In genomic region chr7:45917926-45918325, GRCm38 (mm10) we compare ENCODE assay signal across 10 mouse cellular contexts. TPM values are rescaled to one million over a fixed set of nuclear protein-coding genes. Genes with fewer than 3 reads are reported as not detected.
A peak's percentile ranks its signal among the peaks of the same experiment; 100 is the strongest.
DNase-seq lines count a peak whose midpoint lies in the region; ATAC-seq and TF ChIP-seq lines count a peak whose summit lies in the region.
"Had no signal": no experiment of that assay in that cellular context is flagged by ENCODE, and none has a peak within 500 bp of the region (broad histone marks: within the 10 kb centered on the region; RNA-seq: fewer than 3 reads in every experiment).

No protein-coding gene starts in this region.

- H3K4me1 ChIP-seq in kidney, embryonic 14.5 days (ENCODE audit: control insufficient read depth, insufficient read depth, low read length), result peaks cover 57% of the 10 kb centered on the region
- H3K4me1 ChIP-seq in embryonic facial prominence, embryonic 11.5 days (ENCODE audit: control insufficient read depth, insufficient read depth, low read length), result peaks cover 9% of the 10 kb centered on the region; the same call in 1 of the 2 replicates
- peaks cover 71% of the 10 kb centered on the region for H3K4me1 ChIP-seq in limb, embryonic 13.5 days

- TF ChIP-seq CTCF in C2C12 (IDR thresholded peaks at IDR 0.05; ENCODE audit: control insufficient read depth, insufficient read depth, insufficient read length), result no peak

- H3K79me3 ChIP-seq in C2C12 (ENCODE audit: low read depth), result peaks cover 14% of the 10 kb centered on the region

- H3K27me3 ChIP-seq in kidney, embryonic 14.5 days (ENCODE audit: control insufficient read depth, insufficient read depth, low read length), result no peaks in the 10 kb centered on the region
- no peaks in the 10 kb centered on the region for H3K27me3 ChIP-seq in C2C12 (ENCODE audit: control insufficient read depth, insufficient read depth, insufficient read length)
- H3K27me3 ChIP-seq in embryonic facial prominence, embryonic 11.5 days (ENCODE audit: control insufficient read depth, insufficient read depth, low read length), result no peaks in the 10 kb centered on the region
- no peaks in the 10 kb centered on the region for H3K27me3 ChIP-seq in limb, embryonic 13.5 days

- DNase-seq in kidney, adult 9 months, result no peak
- DNase-seq in embryonic facial prominence, embryonic 11.5 days (ENCODE audit: low spot score), result no peak
- DNase-seq in spleen, postnatal 36 days (ENCODE audit: low spot score in 2 of 2), result no peak
- no peak for DNase-seq in MN1 (ENCODE audit: low spot score)
- no peak for DNase-seq in cerebellum, adult 9-10 months
- DNase-seq: cerebellum, adult 2 months; lung, adult 2 months had no signal

- peaks cover 46% of the 10 kb centered on the region for H3K79me2 ChIP-seq in C2C12 (ENCODE audit: control insufficient read depth, insufficient read depth)

- 76% methylated on average over 15 of the region's 15 CpGs for WGBS in kidney, embryonic 14.5 days
- WGBS in embryonic facial prominence, embryonic 11.5 days, result 87% methylated on average over 15 of the region's 15 CpGs
- WGBS in limb, embryonic 13.5 days, result 85% methylated on average over 15 of the region's 15 CpGs

- no peaks in the 10 kb centered on the region; the same call in 1 of the 2 replicates for H3K36me3 ChIP-seq in kidney, embryonic 14.5 days (ENCODE audit: control insufficient read depth, insufficient read depth, low read length)
- H3K36me3 ChIP-seq in C2C12 (ENCODE audit: control insufficient read depth, insufficient read depth), result peaks cover 10% of the 10 kb centered on the region
- H3K36me3 ChIP-seq in embryonic facial prominence, embryonic 11.5 days (replicated peaks; ENCODE audit: control insufficient read depth, insufficient read depth, low read depth, low read length), result no peaks in the 10 kb centered on the region; the same call in 1 of the 2 replicates
- H3K36me3 ChIP-seq in limb, embryonic 13.5 days, result peaks cover 9% of the 10 kb centered on the region

- H3K4me2 ChIP-seq in kidney, embryonic 14.5 days (replicated peaks; ENCODE audit: low read depth, low read length), result peak overlapping the region; percentile 44; the same call in 1 of the 2 replicates
- no peak overlapping the region for H3K4me2 ChIP-seq in embryonic facial prominence, embryonic 11.5 days (ENCODE audit: low read depth, low read length)
- H3K4me2 ChIP-seq in limb, embryonic 13.5 days (replicated peaks), result peak overlapping the region; percentile 65

- H3K27ac ChIP-seq in kidney, embryonic 14.5 days (ENCODE audit: low read depth, low read length), result peak overlapping the region; percentile 90
- peak overlapping the region; percentile 75; the same call in 1 of the 2 replicates for H3K27ac ChIP-seq in embryonic facial prominence, embryonic 11.5 days (replicated peaks; ENCODE audit: low read depth, low read length)
- peak overlapping the region; percentile 93 for H3K27ac ChIP-seq in limb, embryonic 13.5 days

- no peak for ATAC-seq in kidney, embryonic 14.5 days (ENCODE audit: low FRiP score, low TSS enrichment)
- no peak for ATAC-seq in embryonic facial prominence, embryonic 11.5 days (replicated peaks; ENCODE audit: insufficient number of reproducible peaks, low FRiP score, low TSS enrichment, low read depth)
- ATAC-seq in limb, embryonic 13.5 days (ENCODE audit: low FRiP score, low read depth), result no peak

- H3K4me3 ChIP-seq in kidney, embryonic 14.5 days (ENCODE audit: low read length), result no peak overlapping the region
- no peak overlapping the region for H3K4me3 ChIP-seq in C2C12 (ENCODE audit: insufficient read depth, poor library complexity, severe bottlenecking)
- H3K4me3 ChIP-seq in embryonic facial prominence, embryonic 11.5 days (ENCODE audit: low read depth, low read length), result no peak overlapping the region
- H3K4me3 ChIP-seq in limb, embryonic 13.5 days, result 0 out of 2 replicates have a peak overlapping the region, but pooled peaks have one; percentile 37

- peak overlapping the region; percentile 23; the same call in 1 of the 2 replicates for H3K9ac ChIP-seq in kidney, embryonic 14.5 days (ENCODE audit: low read depth, low read length)
- peak overlapping the region; percentile 41; the same call in 1 of the 2 replicates for H3K9ac ChIP-seq in embryonic facial prominence, embryonic 11.5 days (replicated peaks; ENCODE audit: low read length)
- H3K9ac ChIP-seq in limb, embryonic 13.5 days, result peak overlapping the region; percentile 60

- H3ac ChIP-seq in C2C12 (ENCODE audit: control insufficient read depth, insufficient read length, low read depth), result peak overlapping the region; percentile 21

- no peaks in the 10 kb centered on the region for H3K9me3 ChIP-seq in kidney, embryonic 14.5 days (ENCODE audit: control insufficient read depth, low read length)
- no peaks in the 10 kb centered on the region for H3K9me3 ChIP-seq in embryonic facial prominence, embryonic 11.5 days (replicated peaks; ENCODE audit: control insufficient read depth, low read length)
- no peaks in the 10 kb centered on the region for H3K9me3 ChIP-seq in limb, embryonic 13.5 days

TF ChIP-seq in C2C12, 6 proteins besides CTCF, POLR2A, EP300 and RAD21:
- no peak for TF ChIP-seq USF1 (IDR thresholded peaks at IDR 0.05; ENCODE audit: low read depth)

RNA-seq across cellular contexts. Expression of gene Emp3, which starts 3.3 kb away (rescaled TPM):
- polyA plus RNA-seq in kidney, embryonic 14.5 days (2014; fragmentation: Nextera tagmentation; extraction: Ambion mirVana), result 171 and 182 TPM in 2 replicates
- 705 TPM for polyA plus RNA-seq in C2C12 (2012; fragmentation: generic; extraction: Trizol)
- polyA plus RNA-seq in embryonic facial prominence, embryonic 11.5 days (2014; fragmentation: Nextera tagmentation; extraction: Ambion mirVana), result 24.9 and 29.2 TPM in 2 replicates
- 181 and 186 TPM in 2 replicates for polyA plus RNA-seq in limb, embryonic 13.5 days (2015; fragmentation: Nextera tagmentation; extraction: Ambion mirVana)

RNA-seq across cellular contexts. Expression of gene Ccdc114, which starts 5.9 kb away (rescaled TPM):
- 8.0 and 10.0 TPM in 2 replicates for polyA plus RNA-seq in kidney, embryonic 14.5 days (2014; fragmentation: Nextera tagmentation; extraction: Ambion mirVana)
- 2.6 TPM for polyA plus RNA-seq in C2C12 (2012; fragmentation: generic; extraction: Trizol)
- polyA plus RNA-seq in embryonic facial prominence, embryonic 11.5 days (2014; fragmentation: Nextera tagmentation; extraction: Ambion mirVana), result 2.1 and 2.4 TPM in 2 replicates
- 4.1 and 4.8 TPM in 2 replicates for polyA plus RNA-seq in limb, embryonic 13.5 days (2015; fragmentation: Nextera tagmentation; extraction: Ambion mirVana)

RNA-seq across cellular contexts. Expression of gene Tmem143, which starts 21.2 kb away (rescaled TPM):
- 4.5 and 5.0 TPM in 2 replicates for polyA plus RNA-seq in kidney, embryonic 14.5 days (2014; fragmentation: Nextera tagmentation; extraction: Ambion mirVana)
- 21.9 TPM for polyA plus RNA-seq in C2C12 (2012; fragmentation: generic; extraction: Trizol)
- 2.7 and 3.9 TPM in 2 replicates for polyA plus RNA-seq in embryonic facial prominence, embryonic 11.5 days (2014; fragmentation: Nextera tagmentation; extraction: Ambion mirVana)
- 4.9 and 5.2 TPM in 2 replicates for polyA plus RNA-seq in limb, embryonic 13.5 days (2015; fragmentation: Nextera tagmentation; extraction: Ambion mirVana)

RNA-seq across cellular contexts. Expression of gene Syngr4, which starts 21.4 kb away (rescaled TPM):
- 0.90 and 2.1 TPM in 2 replicates for polyA plus RNA-seq in kidney, embryonic 14.5 days (2014; fragmentation: Nextera tagmentation; extraction: Ambion mirVana)
- 0.15 TPM for polyA plus RNA-seq in C2C12 (2012; fragmentation: generic; extraction: Trizol)
- polyA plus RNA-seq in embryonic facial prominence, embryonic 11.5 days (2014; fragmentation: Nextera tagmentation; extraction: Ambion mirVana), result 0.85 and 1.0 TPM in 2 replicates
- 0.43 and 0.46 TPM in 2 replicates for polyA plus RNA-seq in limb, embryonic 13.5 days (2015; fragmentation: Nextera tagmentation; extraction: Ambion mirVana)
- polyA plus RNA-seq: cerebellum, adult 2 months; lung, adult 2 months had no signal

RNA-seq across cellular contexts. Expression of gene Grin2d, which starts 39.7 kb away (rescaled TPM):
- polyA plus RNA-seq in kidney, embryonic 14.5 days (2014; fragmentation: Nextera tagmentation; extraction: Ambion mirVana), result 0.28 and 0.37 TPM in 2 replicates
- polyA plus RNA-seq in C2C12 (2012; fragmentation: generic; extraction: Trizol), result 1.1 TPM
- polyA plus RNA-seq in embryonic facial prominence, embryonic 11.5 days (2014; fragmentation: Nextera tagmentation; extraction: Ambion mirVana), result 0.13 and 0.18 TPM in 2 replicates
- polyA plus RNA-seq in limb, embryonic 13.5 days (2015; fragmentation: Nextera tagmentation; extraction: Ambion mirVana), result 0.43 and 0.59 TPM in 2 replicates
